In the genomic region with DNA sequence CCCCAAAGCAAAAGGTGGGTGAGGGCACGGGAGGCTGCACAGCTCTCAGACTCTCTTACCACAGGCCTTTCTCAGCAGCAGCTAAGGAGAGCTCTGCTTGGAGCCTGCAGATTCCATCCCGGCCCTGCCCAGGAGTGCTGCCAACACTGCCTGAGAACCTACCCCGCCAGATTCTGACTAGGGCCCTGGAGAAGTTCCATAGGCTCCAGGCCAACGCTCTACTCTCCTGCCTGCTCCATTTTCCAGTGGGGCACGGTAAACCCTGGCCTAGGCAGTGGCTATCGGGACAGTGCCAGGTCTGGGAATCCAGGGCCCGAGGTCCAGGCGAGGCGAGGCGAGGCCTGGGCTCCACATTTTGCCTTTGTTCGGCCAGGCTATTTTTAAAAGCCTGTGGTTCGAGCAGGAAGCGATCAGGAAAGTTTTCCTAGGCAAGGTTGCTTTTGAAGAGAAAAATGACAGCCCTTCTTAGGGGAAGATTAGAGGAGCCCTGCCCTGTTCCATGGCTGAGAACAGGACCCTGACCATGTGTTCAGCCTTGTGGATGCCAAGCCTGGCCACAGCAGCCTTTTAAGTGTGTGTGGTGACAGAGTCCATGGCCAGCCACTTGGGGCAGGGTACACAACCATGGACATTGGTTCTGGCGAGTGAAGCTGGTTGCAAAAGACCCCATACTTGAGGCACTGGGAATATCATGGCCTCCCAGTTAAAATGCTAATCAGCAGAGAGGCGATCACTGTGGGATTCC, we compare ENCODE assay signal across 8 mouse cellular contexts.
DNase-seq lines count a peak whose midpoint lies in the region; ATAC-seq and TF ChIP-seq lines count a peak whose summit lies in the region.

No protein-coding gene starts in this region.

- H3K27me3 ChIP-seq in hindbrain, postnatal 0 days (ENCODE audit: insufficient read depth, low read length) = no peaks in the 10 kb centered on the region
- no peaks in the 10 kb centered on the region for H3K27me3 ChIP-seq in midbrain, embryonic 16.5 days (ENCODE audit: control insufficient read depth, insufficient read depth, low read depth, low read length)

- H3K4me3 ChIP-seq in hindbrain, postnatal 0 days (ENCODE audit: low read length) = no peak overlapping the region
- no peak overlapping the region for H3K4me3 ChIP-seq in midbrain, embryonic 16.5 days (ENCODE audit: low read depth, low read length)

- no peak overlapping the region for H3K4me2 ChIP-seq in hindbrain, postnatal 0 days (ENCODE audit: low read depth, low read length)
- no peak overlapping the region for H3K4me2 ChIP-seq in midbrain, embryonic 16.5 days (ENCODE audit: low read length)

- peaks cover 10% of the 10 kb centered on the region; the same call in 1 of the 2 replicates for H3K4me1 ChIP-seq in hindbrain, postnatal 0 days (ENCODE audit: insufficient read depth, low read length)
- no peaks in the 10 kb centered on the region for H3K4me1 ChIP-seq in midbrain, embryonic 16.5 days (ENCODE audit: control insufficient read depth, insufficient read depth, low read length)

- peak; percentile 85 for DNase-seq in 3134 (ENCODE audit: extremely low read depth, insufficient read length, low spot score)
- peak; percentile 95 for DNase-seq in gastrocnemius, adult 18-20 months (ENCODE audit: low spot score)
- peak; percentile 77 for DNase-seq in hindbrain, postnatal 0 days (ENCODE audit: low spot score)
- DNase-seq in layer of hippocampus, postnatal 36 days = peak; percentile 81 to 85
- DNase-seq in urinary bladder, postnatal 36 days (ENCODE audit: low spot score in 2 of 2) = peak; percentile 61 to 87
- no peak for DNase-seq in embryo, embryonic 11 days

- no peak overlapping the region for H3K9ac ChIP-seq in hindbrain, postnatal 0 days (replicated peaks; ENCODE audit: low read length)
- H3K9ac ChIP-seq in midbrain, embryonic 16.5 days (ENCODE audit: low read depth, low read length) = no peak overlapping the region

- peak; percentile 87 for ATAC-seq in cerebellum, adult (ENCODE audit: insufficient number of reproducible peaks, low FRiP score, low TSS enrichment)
- peak; percentile 75 for ATAC-seq in hindbrain, postnatal 0 days
- peak; percentile 61 for ATAC-seq in midbrain, embryonic 16.5 days

- H3K36me3 ChIP-seq in hindbrain, postnatal 0 days (ENCODE audit: insufficient read depth, low read length) = no peaks in the 10 kb centered on the region
- no peaks in the 10 kb centered on the region for H3K36me3 ChIP-seq in midbrain, embryonic 16.5 days (ENCODE audit: control insufficient read depth, insufficient read depth, low read length)

- H3K9me3 ChIP-seq in hindbrain, postnatal 0 days (ENCODE audit: low read length) = no peaks in the 10 kb centered on the region
- H3K9me3 ChIP-seq in midbrain, embryonic 16.5 days (replicated peaks; ENCODE audit: control insufficient read depth, low read length, poor library complexity, severe bottlenecking) = no peaks in the 10 kb centered on the region

- peak overlapping the region; percentile 62 for H3K27ac ChIP-seq in hindbrain, postnatal 0 days
- no peak overlapping the region for H3K27ac ChIP-seq in midbrain, embryonic 16.5 days (ENCODE audit: low read length)

- TF ChIP-seq CTCF in hindbrain, postnatal 0 days (IDR thresholded peaks at IDR 0.05; ENCODE audit: low read depth) = peak; percentile 44

- WGBS in hindbrain, postnatal 0 days = 49% methylated on average over 15 of the region's 15 CpGs
- WGBS in midbrain, embryonic 16.5 days = 79% methylated on average over 15 of the region's 15 CpGs
